Mouse (Mus musculus) kidney, postnatal 0 days (tissue): ENCODE results near the gene Gjb5. TPM values are rescaled to one million over a fixed set of nuclear protein-coding genes. Genes with fewer than 3 reads are reported as not detected.

Experiments
- ATAC-seq: fragments of 200-750 bp; cut with Nextera tagmentation; replicated peaks from 2 replicates; pipeline ENCODE4 v1.8.0; 2017; ENCODE audit warnings: low read depth, moderate number of reproducible peaks, moderate TSS enrichment, moderate library complexity; ENCODE audit not compliant: low FRiP score
- DNase-seq: peaks from one replicate; pipeline ENCODE4 v3.0.0-alpha.2; 2016; ENCODE audit warnings: low spot score
- H3K27ac ChIP-seq: fragments of 300-500 bp; sonication (generic); 2 replicates; pipeline ENCODE4 v1.5.1; 2014; ENCODE audit warnings: mild to moderate bottlenecking
- H3K27me3 ChIP-seq: fragments of 300-500 bp; sonication (generic); 2 replicates; pipeline ENCODE4 v1.6.1; 2014; ENCODE audit warnings: low read length, mixed read lengths; ENCODE audit not compliant: insufficient read depth
- H3K36me3 ChIP-seq: fragments of 300-500 bp; sonication (generic); 2 replicates; pipeline ENCODE4 v1.6.1; 2014; ENCODE audit warnings: low read length, mixed read lengths; ENCODE audit not compliant: insufficient read depth
- H3K4me1 ChIP-seq: fragments of 300-500 bp; sonication (generic); replicated peaks from 2 replicates; pipeline ENCODE4 v1.6.1; 2014; ENCODE audit warnings: antibody characterized with exemption, low read length, mixed read lengths; ENCODE audit not compliant: insufficient read depth
- H3K4me2 ChIP-seq: fragments of 300-500 bp; sonication (generic); 2 replicates; pipeline ENCODE4 v1.6.1; 2014; ENCODE audit warnings: mild to moderate bottlenecking, low read length, moderate library complexity, mixed read lengths
- H3K4me3 ChIP-seq: fragments of 300-500 bp; sonication (generic); replicated peaks from 2 replicates; pipeline ENCODE4 v1.5.1; 2014; ENCODE audit warnings: low read depth, low read length
- H3K9ac ChIP-seq: fragments of 300-500 bp; sonication (generic); 2 replicates; pipeline ENCODE4 v1.6.1; 2014; ENCODE audit warnings: low read depth, low read length
- H3K9me3 ChIP-seq: fragments of 300-500 bp; sonication (generic); replicated peaks from 2 replicates; pipeline ENCODE4 v1.6.1; 2016; ENCODE audit warnings: low read length, inconsistent platforms, mixed read lengths
- CTCF ChIP-seq: IDR thresholded peaks from 2 replicates; pipeline ENCODE4 v1.5.1; 2016; ENCODE audit warnings: antibody characterized with exemption, low read depth, mild to moderate bottlenecking, moderate library complexity
- WGBS: fragments of 180-500 bp; shearing (Covaris S2); extraction: QIAGEN DNeasy Blood & Tissue Kit; methylation state at CpG from one replicate; pipeline ENCODE4 v1.1.7; 2014; 5-methylcytosine and 5-hydroxymethylcytosine counted together
- polyA plus RNA-seq: library from polyadenylated mRNA; unstranded; fragments of >200 nt; fragmentation: Nextera tagmentation; extraction: Ambion mirVana; gene quantifications from 2 replicates; pipeline ENCODE4 v1.2.1, GENCODE M21; 2015

Gjb5 gene
- polyA plus RNA-seq, 1 experiment from 2014 or later, result 1.3 TPM

DNA sequence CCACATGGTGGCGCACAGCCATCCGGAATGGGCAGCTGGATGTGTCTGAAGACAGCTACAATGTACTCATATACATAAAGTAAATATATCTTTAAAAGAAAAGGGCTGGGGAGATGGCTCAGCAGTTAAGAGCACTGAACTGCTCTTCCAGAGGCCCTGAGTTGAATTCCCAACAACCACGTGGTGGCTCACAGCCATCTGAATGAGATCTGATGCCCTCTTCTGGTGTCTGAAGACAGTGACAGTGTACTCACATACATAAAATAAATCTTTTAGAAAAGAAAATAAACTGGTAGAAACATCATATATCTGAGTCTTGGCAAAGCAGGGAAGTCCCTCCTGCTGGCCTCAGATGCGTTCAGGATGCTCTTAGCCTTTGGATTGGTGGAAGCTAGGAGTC lies 40.8 kb downstream of the Gjb5 start:
- Histone ChIP-seq H3K9me3 (no peaks in the 10 kb centered on the region), H3K4me2 (no peak overlapping the region), H3K4me3 (no peak overlapping the region), H3K4me1 (no peaks in the 10 kb centered on the region), H3K9ac (no peak overlapping the region), H3K27ac (no peak overlapping the region), H3K27me3 (peaks cover 3% of the 10 kb centered on the region; the same call in 1 of the 2 replicates), H3K36me3 (no peaks in the 10 kb centered on the region)
- 47% methylated on average over 4 of the region's 4 CpGs for WGBS
- no peak for DNase-seq
- TF ChIP-seq CTCF, result peak; percentile 49
- ATAC-seq, result no peak

GRCm38 (mm10) chr4:127315753-127316152 lies 42.2 kb downstream of the Gjb5 start:
- no peak for TF ChIP-seq CTCF
- Histone ChIP-seq H3K27ac (no peak overlapping the region), H3K4me1 (no peaks in the 10 kb centered on the region), H3K27me3 (peaks cover 3% of the 10 kb centered on the region; the same call in 1 of the 2 replicates), H3K36me3 (no peaks in the 10 kb centered on the region), H3K4me2 (no peak overlapping the region), H3K9me3 (no peaks in the 10 kb centered on the region), H3K4me3 (no peak overlapping the region), H3K9ac (no peak overlapping the region)
- WGBS, result 62% methylated on average over 8 of the region's 8 CpGs
- ATAC-seq (no peak), DNase-seq (no peak)

GRCm38 (mm10) chr4:127314585-127314984 lies 43.4 kb downstream of the Gjb5 start:
- TF ChIP-seq CTCF, result no peak
- Histone ChIP-seq H3K36me3 (no peaks in the 10 kb centered on the region), H3K27ac (no peak overlapping the region), H3K9ac (peak overlapping the region; percentile 54; the same call in 1 of the 2 replicates), H3K9me3 (no peaks in the 10 kb centered on the region), H3K4me3 (no peak overlapping the region; the same call in 1 of the 2 replicates), H3K4me1 (no peaks in the 10 kb centered on the region), H3K4me2 (peak overlapping the region; percentile 90), H3K27me3 (peaks cover 3% of the 10 kb centered on the region; the same call in 1 of the 2 replicates)
- WGBS, result 49% methylated on average over 9 of the region's 9 CpGs
- ATAC-seq (no peak), DNase-seq (no peak)

- peak; percentile 65 for TF ChIP-seq CTCF
- H3K36me3 ChIP-seq, result no peaks in the 10 kb centered on the region
- ATAC-seq (peak; percentile 69; the same call in 1 of the 2 replicates), DNase-seq (peak; percentile 89)
- peaks cover 3% of the 10 kb centered on the region; the same call in 1 of the 2 replicates for H3K27me3 ChIP-seq
- peak within 1 kb of the TSS; percentile 43 for H3K4me3 ChIP-seq
- peak within 1 kb of the TSS; percentile 54 for H3K9ac ChIP-seq
- H3K4me2 ChIP-seq, result peak within 1 kb of the TSS; percentile 90
- H3K9me3 ChIP-seq, result no peaks in the 10 kb centered on the region
- no peaks in the 10 kb centered on the region for H3K4me1 ChIP-seq
- under 1% methylated on average over 25 of the region's 25 CpGs for WGBS
- H3K27ac ChIP-seq, result no peak within 1 kb of the TSS
These were observed 44.1 kb downstream of the Gjb5 start, which contains the start of gene Gja4 for GRCm38 (mm10) chr4:127313861-127314260. TSS of gene Gja4 (minus strand) at chr4:127314039.

DNA sequence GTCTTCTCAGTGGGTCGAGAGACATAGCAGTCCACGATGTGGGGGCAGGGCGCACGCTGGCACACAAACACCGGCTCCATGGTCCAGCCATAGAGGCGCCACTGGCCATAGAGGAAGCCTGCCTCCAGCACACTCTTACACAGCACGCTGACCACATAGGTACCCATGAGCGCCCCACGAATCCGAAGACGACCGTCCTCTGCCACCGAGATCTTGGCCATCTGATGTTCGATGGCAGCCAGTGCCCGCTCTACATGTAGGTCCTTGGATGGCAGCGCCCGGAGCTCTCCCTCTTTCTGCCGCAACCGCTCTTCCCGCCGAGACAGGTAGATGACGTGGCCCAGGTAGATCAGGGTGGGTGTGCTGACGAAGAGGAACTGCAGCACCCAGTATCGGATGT lies 45.6 kb downstream of the Gjb5 start:
- Histone ChIP-seq H3K9me3 (no peaks in the 10 kb centered on the region), H3K9ac (no peak overlapping the region), H3K27ac (no peak overlapping the region), H3K4me1 (no peaks in the 10 kb centered on the region), H3K27me3 (peaks cover 3% of the 10 kb centered on the region; the same call in 1 of the 2 replicates), H3K4me3 (0 out of 2 replicates have a peak overlapping the region, but pooled peaks have one; percentile 7), H3K4me2 (peak overlapping the region; percentile 90), H3K36me3 (no peaks in the 10 kb centered on the region)
- WGBS, result 76% methylated on average over 24 of the region's 24 CpGs
- TF ChIP-seq CTCF, result no peak
- ATAC-seq (no peak), DNase-seq (no peak)

DNA sequence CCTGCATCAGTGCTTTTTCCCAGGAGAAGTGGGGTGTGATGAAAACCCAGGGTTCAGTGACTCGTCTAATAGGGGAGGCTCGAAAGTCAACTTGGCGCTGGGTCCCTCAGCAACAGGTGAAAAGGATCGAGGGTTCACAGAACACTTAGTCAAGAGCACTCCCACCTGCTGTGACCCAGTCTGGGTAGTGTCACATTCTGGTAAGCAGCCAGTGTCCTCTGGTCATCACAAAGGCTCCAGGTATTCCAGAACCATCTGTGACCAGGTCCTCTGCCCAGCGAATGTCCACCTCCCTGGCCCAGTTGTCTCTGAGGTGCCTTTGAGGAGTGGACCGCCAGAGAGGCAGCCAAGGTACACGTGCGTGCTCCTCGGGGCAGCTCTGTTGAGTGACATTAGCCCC lies 46.4 kb downstream of the Gjb5 start:
- Histone ChIP-seq H3K4me1 (no peaks in the 10 kb centered on the region), H3K9ac (no peak overlapping the region), H3K9me3 (no peaks in the 10 kb centered on the region), H3K27ac (no peak overlapping the region), H3K27me3 (peaks cover 3% of the 10 kb centered on the region; the same call in 1 of the 2 replicates), H3K36me3 (no peaks in the 10 kb centered on the region), H3K4me2 (peak overlapping the region; percentile 18; the same call in 1 of the 2 replicates), H3K4me3 (no peak overlapping the region)
- ATAC-seq (no peak), DNase-seq (no peak)
- TF ChIP-seq CTCF, result no peak
- WGBS, result 63% methylated on average over 9 of the region's 9 CpGs

DNA sequence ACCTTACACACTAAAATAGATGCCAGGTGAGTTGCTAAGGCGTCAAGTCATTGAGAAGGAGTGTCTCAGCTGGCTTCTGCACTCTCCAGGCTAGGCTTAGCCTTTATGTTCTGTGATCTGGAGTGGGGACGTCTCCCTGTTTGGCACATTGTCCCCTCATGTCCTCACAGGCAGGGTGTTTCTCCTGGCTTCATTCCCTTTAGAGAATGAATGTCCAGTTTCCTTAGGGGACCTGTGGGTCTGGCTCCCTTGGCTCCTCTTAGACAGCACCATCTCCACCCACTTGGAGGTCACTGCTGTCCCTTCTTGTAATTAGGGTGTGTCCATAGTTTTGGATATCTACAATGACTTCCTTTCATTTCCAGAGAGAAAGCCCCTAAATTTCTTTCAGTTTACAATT lies 51.1 kb downstream of the Gjb5 start:
- 53% methylated on average over 2 of the region's 2 CpGs for WGBS
- no peak overlapping the region for H3K4me2 ChIP-seq
- ATAC-seq (no peak), DNase-seq (no peak)
- no peaks in the 10 kb centered on the region for H3K36me3 ChIP-seq
- no peaks in the 10 kb centered on the region for H3K4me1 ChIP-seq
- H3K9me3 ChIP-seq, result no peaks in the 10 kb centered on the region
- H3K9ac ChIP-seq, result no peak overlapping the region
- no peaks in the 10 kb centered on the region for H3K27me3 ChIP-seq
- H3K27ac ChIP-seq, result no peak overlapping the region
- TF ChIP-seq CTCF, result no peak
- H3K4me3 ChIP-seq, result no peak overlapping the region

Other genes with a start within 250 kb of the Gjb5 start
- 33.2 and 33.7 TPM in 2 replicates for gene Tmem35b, start 234.5 kb downstream of the Gjb5 start, polyA plus RNA-seq
- 0.24 and 0.37 TPM in 2 replicates for gene Dlgap3, start 189.0 kb downstream of the Gjb5 start, polyA plus RNA-seq
- gene Smim12, start 114.4 kb downstream of the Gjb5 start, polyA plus RNA-seq, result 67.5 and 72.2 TPM in 2 replicates
- gene Gja4, start 44.1 kb downstream of the Gjb5 start, polyA plus RNA-seq, result 24.0 and 27.6 TPM in 2 replicates
- gene Gjb3, start 27.3 kb downstream of the Gjb5 start, polyA plus RNA-seq, result 1.1 and 1.8 TPM in 2 replicates
- gene Gjb4, start 4.1 kb downstream of the Gjb5 start, polyA plus RNA-seq, result 1.2 and 1.8 TPM in 2 replicates